Mouse (Mus musculus) cerebellum, postnatal 36 days (tissue): ENCODE measurements at regions not wholly inside any gene's neighbourhood (a gene's known extent, or its start where the extent isn't known, plus 50 kb on each side); places are given as distances from the start of the nearest gene placed in this dataset.
A peak's percentile ranks its signal among the peaks of the same experiment; 100 is the strongest.

Experiments used
- DNase-seq, 2 experiments: peaks; one replicate each; pipeline ENCODE4 v3.0.0; 2021 to 2022; ENCODE audit warnings: mixed read lengths in 2 of 2

DNA sequence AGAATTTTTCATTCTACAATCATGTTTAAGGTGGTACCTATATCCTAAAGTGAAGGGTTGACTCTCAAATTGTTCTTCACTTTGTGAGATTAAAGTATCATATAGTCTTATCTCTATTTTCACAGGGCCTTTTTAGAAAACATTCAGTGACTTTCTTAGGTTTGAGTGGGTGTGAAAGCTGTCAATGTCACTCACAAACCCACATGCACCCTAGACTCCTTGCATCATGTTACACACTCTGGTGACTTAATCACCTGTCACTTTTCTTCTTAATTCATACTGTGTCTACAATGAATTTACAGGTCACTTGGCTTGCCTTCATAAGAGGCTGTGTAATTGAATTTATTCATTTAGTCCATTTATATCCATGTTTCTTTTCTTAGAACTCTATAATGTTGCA lies 1026.8 kb upstream of the Alcam start:
- DNase-seq: no peak

DNA sequence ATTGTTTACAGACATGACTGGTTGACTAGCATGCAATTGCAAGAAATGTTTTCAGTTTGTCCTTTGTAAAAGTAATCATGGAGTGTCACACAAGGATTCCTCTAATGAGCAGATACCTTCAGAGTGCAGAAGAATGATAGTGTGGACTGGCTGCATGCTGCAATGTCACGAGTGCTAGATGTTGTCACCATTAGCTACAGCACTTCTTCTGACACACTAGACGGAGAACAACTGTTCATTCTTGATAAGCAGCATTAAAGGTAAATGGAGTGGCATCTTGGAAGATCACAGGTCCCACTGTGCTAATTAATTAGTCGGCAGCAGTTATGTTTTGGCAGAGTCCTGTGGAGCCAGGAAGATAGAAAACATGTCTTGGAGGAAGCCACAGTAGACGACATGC lies 985.6 kb upstream of the Alcam start:
- DNase-seq: no peak

DNA sequence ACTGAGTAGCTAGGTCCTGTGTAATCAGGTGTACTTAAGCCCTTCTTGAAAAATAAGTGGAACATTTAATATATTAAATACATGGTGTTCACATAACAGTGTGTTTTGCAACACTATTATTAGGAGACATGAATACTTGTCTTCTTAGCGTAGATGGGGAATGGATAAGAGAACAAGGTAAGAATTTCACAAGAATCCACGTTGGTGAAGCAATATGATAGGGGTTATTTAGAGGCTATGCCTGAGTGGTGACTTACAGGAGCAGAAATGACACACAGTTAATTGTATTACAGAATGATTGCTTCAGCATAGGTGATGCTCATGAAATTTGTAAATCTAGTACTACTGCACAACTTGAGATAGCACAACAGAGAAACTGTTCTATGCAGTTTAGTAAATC lies 964.5 kb upstream of the Alcam start:
- no peak for DNase-seq

DNA sequence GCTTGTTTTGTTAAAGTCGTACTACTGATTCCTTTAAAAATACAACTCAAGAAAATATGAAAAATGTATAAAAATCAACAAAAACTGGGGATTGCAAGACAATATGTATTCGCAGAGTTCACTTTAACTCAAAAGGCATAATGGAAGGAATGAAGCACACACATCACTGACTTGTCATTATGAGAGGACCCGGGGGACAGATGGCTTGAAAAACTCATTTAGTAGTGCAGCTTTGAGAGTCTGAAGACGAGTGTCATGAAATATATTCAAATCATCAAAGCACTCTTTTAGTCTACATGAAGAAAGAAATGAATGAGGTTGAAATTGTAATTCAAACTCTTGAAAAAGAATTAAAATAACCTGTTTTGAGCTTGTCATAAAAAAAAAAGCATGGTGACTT lies 931.3 kb upstream of the Alcam start:
- no peak for DNase-seq

DNA sequence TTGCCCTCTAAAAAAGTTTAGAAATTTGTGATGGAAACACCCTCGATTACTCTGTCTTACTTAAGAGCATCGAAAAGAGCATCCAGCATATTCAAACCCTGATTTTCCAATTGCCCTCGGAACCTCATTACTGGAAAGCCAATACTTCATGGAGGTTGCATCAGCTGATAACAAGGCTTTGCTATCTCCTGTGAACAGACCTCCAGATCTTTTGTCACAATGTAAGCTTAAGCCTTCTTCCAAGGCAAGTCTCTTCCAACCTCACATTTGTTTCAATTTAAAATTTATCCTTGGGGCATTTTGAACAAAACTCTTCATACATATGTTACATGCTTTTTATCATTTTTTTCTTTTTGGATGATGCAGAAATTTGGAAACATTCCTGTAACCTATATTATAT lies 888.3 kb upstream of the Alcam start:
- no peak for DNase-seq

DNA sequence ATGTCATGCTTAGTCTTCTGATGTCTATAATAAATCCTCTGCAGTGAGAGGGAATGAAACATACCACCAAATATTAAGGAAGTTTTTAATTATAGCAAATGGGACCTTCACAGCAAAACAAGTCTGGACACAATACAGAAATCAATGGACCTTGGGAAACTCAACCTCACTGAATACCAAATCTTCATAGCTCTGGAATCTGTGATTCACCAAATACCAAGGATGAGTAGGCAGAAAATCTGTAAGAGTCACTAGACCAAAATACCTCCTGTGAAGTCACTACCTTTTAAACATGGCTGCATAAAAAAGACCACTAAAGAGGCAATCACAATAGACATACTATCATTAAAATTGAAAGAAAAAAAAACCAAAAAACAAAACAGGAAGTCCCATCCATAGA lies 872.5 kb upstream of the Alcam start:
- DNase-seq: no peak

DNA sequence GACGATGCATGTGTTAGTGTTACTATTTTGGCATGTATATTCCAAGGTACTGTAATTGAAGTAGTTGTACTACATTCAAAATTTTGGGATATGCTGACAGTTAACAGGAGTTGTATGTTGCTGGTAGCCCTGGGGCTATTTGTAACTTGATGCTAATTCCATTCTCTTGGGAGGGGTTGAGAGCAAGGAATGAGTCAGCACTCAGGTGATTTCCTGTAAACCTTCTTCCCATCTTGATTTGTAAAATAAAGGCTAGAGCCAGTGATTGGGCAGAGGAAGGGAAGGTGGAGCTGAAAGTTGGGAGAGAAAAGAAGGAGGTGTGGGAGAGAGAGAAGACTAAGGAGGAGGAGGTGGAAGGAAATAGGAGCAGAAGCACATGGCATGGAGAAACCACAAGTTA lies 838.2 kb upstream of the Alcam start:
- no peak for DNase-seq

DNA sequence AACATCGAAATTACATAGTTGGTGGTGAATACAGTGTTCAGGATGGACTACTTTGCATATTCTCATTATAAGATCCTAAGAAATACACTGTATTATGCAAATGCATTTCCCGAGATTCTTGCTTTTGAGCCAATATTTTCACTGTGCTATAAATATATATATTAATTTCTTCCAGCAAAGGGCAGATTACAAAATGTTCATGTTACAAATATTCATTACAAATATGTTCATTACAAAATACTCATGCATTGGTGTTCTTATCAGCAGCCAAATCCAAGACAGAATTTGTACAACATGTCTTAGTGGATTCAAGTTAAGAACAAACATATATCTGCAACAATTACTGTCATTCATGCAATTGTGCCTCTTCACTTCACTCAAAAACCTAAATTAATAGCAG lies 828.1 kb upstream of the Alcam start:
- no peak for DNase-seq

DNA sequence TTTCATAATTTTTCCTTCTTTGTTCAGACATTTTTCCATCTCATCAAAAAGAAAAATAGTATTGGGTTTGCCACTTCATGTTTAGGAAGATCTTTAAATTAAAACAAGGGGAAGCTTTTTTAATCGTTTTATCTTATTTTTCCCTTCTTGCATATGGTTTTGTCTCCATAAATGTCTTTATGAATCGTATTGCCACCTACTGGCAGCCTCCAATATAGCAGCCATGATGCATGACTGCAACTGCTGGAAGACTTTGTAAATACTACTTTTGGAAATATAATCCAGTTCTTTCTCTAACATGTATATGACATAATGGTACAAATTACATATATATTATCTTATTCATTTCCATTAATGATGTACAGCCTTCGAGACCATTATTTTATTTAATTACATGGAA lies 812.2 kb upstream of the Alcam start:
- peak; percentile 54 to 64 for DNase-seq

DNA sequence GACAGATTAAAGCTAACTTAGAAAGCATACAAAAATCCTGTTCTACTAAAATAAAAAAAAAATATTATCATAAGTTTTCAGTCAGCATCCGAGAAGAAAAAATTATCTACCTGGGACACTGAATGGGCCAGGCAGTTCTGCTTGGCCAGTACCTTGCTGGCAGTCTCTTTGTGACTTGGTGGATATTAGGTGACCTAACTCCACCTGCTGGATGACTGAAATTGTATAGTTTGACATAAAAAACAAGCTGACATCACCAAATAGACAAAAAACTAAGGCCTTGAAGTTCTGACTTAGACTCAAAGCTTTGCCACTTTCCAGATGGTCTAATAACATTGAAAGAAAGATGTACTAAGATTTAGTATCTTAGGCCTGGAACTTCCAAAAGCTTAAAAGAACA lies 791.5 kb upstream of the Alcam start:
- DNase-seq: no peak

DNA sequence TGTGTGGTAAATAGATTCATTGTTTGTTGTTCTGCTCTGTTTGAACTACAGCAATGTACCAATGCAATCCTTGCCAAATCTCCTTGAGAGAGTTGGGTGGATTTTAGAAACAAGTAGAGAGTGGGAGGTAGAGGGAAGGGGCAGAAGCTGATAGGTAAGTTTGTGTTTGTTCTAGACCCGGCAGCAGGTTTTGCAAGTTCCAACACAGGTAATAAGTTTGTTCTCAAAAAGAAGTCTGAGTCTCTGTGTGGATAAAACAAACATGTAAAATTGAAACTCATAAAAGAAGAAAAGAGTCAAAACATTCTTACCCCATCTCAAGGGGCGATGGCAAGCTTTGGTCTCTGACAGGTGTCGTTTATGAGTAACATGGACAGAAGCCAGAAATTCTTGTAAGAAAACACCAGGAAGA lies 788.3 kb upstream of the Alcam start:
- no peak for DNase-seq

DNA sequence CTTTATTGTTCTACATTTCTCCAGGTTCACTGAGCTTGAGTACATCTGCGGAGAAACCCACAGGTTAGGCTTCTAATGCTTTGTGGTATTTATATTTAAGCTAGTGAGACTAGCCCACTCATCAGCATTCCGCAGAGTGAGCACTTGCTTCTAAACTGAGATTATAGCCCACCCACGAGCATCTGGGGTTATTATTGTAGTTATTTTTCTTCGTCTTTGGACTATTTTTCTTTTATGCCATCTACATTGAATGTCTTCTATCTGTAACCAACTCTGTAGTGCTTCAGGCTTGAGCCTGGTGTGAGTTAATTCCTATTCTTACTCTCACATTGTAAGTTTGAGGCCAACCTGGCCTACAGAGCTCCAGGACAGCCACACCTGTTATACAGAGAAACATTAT lies 765.0 kb upstream of the Alcam start:
- no peak for DNase-seq

DNA sequence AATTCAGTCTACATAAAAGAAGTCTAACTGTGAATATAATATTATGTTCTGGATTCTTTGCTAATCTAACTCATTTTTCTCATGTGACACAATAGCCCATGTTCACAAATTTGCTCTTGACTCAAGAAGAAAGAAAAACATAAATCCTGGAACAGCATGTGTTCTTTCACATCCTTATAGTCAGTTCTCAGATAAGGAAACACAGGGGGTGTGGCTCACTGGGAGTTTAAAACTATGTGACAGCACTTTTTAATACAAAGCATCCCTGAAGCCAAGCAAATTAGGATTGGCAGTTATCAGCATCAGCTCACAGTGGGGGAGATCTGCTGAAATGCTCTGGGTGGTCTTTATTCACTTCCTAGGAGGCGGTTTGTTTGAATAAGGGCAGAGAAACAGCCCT lies 747.6 kb upstream of the Alcam start:
- DNase-seq: no peak

DNA sequence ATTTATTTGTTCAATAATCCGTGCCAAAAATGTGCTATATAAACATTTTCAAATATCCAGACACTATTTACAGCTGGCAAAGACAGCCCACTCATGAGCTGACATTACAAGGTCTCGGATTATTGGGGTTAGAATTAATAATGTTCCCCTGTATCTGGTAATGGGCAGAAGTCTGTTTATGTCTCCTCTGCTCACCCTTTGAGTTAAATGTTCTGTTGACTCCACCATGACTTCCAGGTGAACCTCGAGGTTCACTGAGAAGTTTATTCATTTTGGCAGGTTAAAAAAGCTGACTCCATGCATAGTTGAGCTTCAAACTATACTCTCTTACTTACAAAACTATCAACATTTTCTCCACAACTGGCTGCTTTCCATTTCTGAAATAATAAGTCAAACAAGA lies 732.6 kb upstream of the Alcam start:
- DNase-seq: no peak

DNA sequence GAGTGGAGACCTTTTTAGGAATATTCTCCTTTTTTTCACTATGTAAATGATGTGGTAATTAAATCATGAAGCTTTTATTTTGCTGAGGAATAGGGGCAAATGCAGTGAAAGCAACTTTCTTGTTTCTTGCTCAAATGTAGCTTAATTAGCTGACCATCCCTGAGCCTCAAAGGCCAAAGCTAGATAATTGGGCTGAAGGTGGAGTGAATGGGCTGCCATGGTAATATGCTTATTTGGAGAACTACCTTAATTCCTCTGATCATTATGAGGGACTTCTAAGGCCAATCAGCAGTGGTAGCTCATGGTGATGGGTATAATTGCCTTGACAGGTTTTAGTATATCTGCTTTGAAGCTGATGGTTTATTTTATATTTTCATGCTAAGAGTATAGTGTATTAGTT lies 702.5 kb upstream of the Alcam start:
- DNase-seq: no peak

DNA sequence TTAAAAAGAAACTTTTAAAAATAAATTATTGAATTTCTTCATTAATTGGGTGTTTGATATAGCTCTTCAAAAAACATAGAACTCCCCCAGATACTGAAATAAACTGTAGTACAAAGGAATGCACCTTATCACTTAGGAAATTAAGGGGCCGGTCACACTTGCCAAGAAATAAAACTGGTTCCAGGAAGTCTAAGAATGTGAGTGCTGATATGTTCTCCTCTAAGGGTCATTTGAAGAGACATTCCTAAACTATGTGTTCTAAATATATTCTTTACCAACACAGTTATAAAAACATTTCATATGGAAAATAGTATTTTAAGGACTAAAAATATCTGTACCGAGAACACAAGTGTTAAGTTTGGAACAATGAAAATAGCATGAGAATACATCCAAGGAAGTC lies 676.8 kb upstream of the Alcam start:
- no peak for DNase-seq

DNA sequence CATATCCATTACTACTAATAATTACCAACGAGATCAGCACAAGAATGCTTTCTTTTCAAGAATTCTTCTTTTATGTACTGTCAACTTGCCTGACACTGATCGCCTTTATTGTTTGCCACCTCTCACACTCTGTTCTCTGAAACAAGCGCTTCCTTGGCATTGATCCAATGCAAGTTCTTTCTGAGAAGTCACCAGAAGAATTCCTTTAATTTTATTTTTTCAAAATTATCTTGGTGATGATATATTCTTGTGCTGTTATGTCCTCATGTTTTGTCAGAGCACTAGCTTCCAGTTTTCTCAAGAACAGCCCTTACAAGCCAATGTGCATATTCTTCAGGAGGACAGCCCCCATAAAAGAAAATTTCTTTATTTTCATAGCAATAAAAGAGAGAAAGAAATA lies 654.9 kb upstream of the Alcam start:
- no peak for DNase-seq

DNA sequence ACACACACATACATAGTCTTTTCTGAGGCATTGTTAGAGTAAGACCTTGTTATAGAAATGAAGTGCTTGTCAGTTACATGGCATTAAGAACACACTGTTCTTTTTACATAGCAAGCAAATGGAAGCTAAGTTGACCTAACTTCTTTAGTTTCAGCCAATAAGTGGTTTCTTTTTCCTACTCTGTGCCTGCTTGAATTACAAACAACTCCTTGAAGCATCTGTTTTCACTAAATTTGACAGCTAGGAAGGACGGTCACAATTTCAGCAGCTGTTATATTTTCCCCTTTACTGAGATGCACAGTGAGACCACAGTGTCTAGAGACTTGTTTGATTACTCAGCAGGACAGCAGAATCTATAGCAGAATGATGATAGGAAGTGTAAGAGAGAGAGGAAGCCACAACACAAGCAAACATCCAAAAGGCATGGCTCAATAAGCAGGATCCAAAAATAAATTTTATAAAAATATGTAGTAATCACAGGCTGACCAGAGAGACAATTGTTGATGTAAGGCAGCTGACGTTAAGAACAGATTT lies 641.6 kb upstream of the Alcam start:
- no peak for DNase-seq

DNA sequence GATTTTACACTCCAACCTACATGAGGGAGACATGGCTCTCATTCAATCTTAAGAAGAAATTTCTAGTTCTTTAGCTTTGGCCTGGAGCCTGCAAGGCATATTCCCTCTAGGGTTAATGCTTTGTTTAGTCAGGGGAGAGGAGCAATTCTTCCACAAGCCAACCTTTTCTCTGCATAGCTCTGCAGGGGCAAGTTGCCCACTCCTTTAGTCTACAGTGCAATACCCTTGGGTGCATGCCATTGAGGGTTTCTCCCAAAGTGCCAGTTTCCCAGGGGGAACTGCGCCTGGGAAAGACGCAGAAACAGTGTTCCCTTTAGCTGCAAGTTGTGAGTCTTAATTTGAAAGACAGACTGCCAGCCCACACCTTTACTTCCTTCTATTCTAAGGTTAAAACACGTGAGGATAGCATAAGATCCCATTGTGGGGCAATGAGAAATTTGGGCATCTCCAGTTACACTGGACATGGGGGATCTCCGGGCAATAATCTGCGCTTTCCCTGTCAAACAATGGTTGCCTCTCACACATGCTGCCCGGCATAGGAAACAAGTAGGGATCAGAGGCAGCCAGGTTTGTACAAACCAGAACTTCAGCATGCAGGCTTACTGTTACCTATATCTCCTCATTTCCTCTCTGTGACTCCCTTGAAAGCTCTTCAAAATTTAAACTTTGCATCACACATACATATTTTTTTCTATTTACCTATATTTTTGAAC lies 620.1 kb upstream of the Alcam start:
- DNase-seq: no peak

DNA sequence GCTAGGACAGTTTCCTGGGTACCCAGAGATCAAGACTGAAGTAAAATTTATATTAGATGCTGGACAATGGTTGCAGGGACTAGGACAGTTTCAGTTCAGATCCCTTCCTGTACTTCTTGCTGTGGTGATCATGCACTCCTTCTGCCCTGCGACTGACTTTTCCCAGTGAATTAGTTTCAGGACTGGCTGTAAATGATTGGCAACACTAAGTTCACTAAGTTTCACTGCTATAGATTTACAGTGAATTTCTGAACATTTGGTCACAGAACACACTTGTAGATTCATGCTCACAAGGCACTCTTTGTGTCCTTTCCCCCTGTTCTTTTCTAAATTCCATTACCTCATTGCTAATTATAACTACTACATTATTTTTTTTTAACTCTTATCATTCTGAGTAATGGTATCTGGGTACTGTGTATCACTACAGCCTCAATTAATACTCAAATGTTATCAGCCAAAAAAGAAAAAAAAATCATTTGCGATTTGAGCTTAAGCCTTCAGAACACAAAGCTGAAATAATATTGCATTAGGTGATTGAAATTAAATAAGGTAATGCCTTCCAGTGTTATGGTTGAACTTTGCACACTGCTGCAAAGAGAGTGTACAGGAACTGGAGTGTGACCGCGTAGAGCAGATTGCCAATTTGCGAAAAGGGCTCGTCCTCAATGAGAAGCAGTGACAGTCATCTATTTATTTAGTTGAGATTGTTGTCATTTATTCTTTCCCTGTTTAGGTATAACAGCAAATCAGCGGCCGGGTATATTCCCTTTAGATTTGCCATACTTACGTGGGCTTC lies 618.2 kb upstream of the Alcam start:
- DNase-seq: no peak

DNA sequence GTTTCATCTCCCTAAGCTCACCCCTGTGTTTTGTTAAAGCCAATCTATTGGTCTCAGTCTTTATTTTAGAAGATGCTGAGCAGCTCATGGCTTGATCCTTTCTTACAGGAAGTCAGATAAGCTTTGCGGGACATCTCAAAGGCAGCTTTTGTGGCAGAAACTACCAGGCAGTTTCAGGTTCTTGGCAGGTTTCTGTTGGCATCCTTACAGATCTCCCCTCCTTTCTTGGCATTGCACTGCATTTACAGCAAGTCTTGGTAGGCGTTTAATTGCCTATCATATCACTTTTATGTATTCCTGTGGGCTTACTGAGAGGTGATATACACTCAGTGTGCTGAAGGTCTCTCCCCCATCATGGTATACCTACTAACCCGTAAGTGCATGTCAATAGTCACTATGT lies 610.3 kb upstream of the Alcam start:
- DNase-seq: no peak

DNA sequence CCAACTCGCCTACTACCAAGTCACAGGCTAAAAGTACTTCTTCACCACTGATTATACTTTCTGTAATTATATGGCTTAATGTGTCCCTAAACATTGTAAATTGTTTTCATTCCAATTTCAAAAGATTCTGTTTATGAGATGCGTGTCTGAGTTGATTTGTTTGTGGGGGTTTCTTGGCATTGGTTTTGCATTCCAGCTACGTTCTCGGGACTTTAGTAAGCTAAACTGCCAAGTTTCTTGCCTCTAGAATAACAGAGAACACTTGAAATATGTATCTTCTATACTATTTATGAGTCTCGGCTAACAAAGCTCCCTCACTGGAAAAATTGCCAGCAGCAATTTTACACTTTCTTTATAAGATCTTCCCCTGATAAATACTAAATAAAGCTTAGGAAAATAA lies 609.2 kb upstream of the Alcam start:
- DNase-seq: no peak

DNA sequence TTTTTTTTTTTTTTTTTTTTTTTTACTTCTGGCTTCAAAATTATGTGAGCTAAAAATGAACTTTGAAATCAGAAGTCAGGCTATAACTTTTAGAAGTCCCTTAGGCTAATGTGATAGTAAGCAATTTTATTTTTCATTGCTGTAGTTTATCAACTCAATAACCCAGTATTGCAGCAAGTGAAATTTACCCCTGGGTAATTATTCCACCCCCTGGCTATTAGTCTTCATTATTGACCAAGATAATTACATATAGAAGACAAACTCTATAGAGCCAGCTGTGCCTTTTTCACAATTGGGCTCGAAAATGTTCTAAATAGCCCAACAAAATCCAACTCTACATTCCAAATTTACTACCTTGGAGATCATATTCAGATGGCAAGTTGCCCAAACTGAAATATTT lies 572.2 kb upstream of the Alcam start:
- DNase-seq: no peak

DNA sequence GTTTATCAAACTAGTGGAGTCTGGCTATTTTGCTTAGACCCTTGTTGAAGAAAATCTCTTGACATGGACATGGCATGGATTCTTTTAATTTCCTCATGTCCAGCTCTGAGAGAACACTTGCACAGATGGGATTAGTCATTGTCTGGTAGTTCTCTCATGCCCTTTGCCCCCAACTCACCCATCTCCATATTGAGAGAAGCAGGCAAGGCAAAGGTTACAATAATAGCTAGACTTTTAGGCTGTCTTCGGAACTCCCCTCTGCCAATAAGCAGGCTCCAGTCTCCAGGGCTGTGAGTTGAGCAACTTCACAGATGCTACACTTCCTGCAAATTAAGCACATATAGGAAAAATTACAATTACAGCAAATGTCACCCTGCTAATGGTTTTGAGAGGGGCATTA lies 558.0 kb upstream of the Alcam start:
- no peak for DNase-seq
